Mouse (Mus musculus): Measurements from ENCODE around the gene Pitpnm1.
A peak's percentile ranks its signal among the peaks of the same experiment; 100 is the strongest.
"Not testable (repeated sequence)": the region's sequence is repeated elsewhere in the genome, so short reads cannot be mapped to it uniquely, and the experiment has no call there.

The Pitpnm1 gene

GRCm38 (mm10) chr19:4119716-4120487 lies 20.1 kb downstream of the Pitpnm1 start:
- no peak for DNase-seq (ENCODE audit: low spot score)

GRCm38 (mm10) chr19:4120496-4120895 lies 20.7 kb downstream of the Pitpnm1 start:
- DNase-seq (ENCODE audit: low spot score): no peak

- peak; percentile 94 for DNase-seq (ENCODE audit: low spot score)
These were observed 21.5 kb downstream of the Pitpnm1 start for GRCm38 (mm10) chr19:4121097-4121805.

- not testable (repeated sequence) for DNase-seq (ENCODE audit: low spot score)
These were observed 22.1 kb downstream of the Pitpnm1 start for GRCm38 (mm10) chr19:4121896-4122295.

GRCm38 (mm10) chr19:4122411-4123370 lies 22.9 kb downstream of the Pitpnm1 start:
- DNase-seq (ENCODE audit: low spot score): no peak

- no peak for DNase-seq (ENCODE audit: low spot score)
These were observed 24.6 kb downstream of the Pitpnm1 start for GRCm38 (mm10) chr19:4124432-4124831.

- DNase-seq (ENCODE audit: low spot score): not testable (repeated sequence)
These were observed 25.5 kb downstream of the Pitpnm1 start for GRCm38 (mm10) chr19:4125268-4125667.

- DNase-seq (ENCODE audit: low spot score): peak; percentile 99
These were observed 26.2 kb downstream of the Pitpnm1 start, which contains the start of gene Aip for GRCm38 (mm10) chr19:4125741-4126696. Aip (minus strand) TSS chr19:4125858.

GRCm38 (mm10) chr19:4126759-4127495 lies 27.1 kb downstream of the Pitpnm1 start:
- DNase-seq (ENCODE audit: low spot score): no peak

GRCm38 (mm10) chr19:4129462-4129861 lies 29.7 kb downstream of the Pitpnm1 start:
- no peak for DNase-seq (ENCODE audit: low spot score)

- no peak for DNase-seq (ENCODE audit: low spot score)
These were observed 30.3 kb downstream of the Pitpnm1 start for GRCm38 (mm10) chr19:4130106-4130505.

GRCm38 (mm10) chr19:4131075-4131474 lies 31.3 kb downstream of the Pitpnm1 start:
- no peak for DNase-seq (ENCODE audit: low spot score)

- no peak for DNase-seq (ENCODE audit: low spot score)
These were observed 32.0 kb downstream of the Pitpnm1 start for GRCm38 (mm10) chr19:4131768-4132167.

- DNase-seq (ENCODE audit: low spot score): no peak
These were observed 34.6 kb downstream of the Pitpnm1 start for GRCm38 (mm10) chr19:4134354-4134753.

GRCm38 (mm10) chr19:4135229-4135962 lies 35.6 kb downstream of the Pitpnm1 start:
- DNase-seq (ENCODE audit: low spot score): not testable (repeated sequence)

- not testable (repeated sequence) for DNase-seq (ENCODE audit: low spot score)
These were observed 36.2 kb downstream of the Pitpnm1 start for GRCm38 (mm10) chr19:4135963-4136345.

GRCm38 (mm10) chr19:4136463-4136862 lies 36.7 kb downstream of the Pitpnm1 start:
- no peak for DNase-seq (ENCODE audit: low spot score)

GRCm38 (mm10) chr19:4137913-4138312 lies 38.1 kb downstream of the Pitpnm1 start:
- DNase-seq (ENCODE audit: low spot score): no peak

GRCm38 (mm10) chr19:4139446-4139845 lies 39.6 kb downstream of the Pitpnm1 start, which contains the start of gene Gpr152:
Gpr152 (plus strand) TSS chr19:4139787.
- DNase-seq (ENCODE audit: low spot score): no peak
